Mouse (Mus musculus) thymus, adult 2 months (tissue): ENCODE measurements around the gene Srp68. TPM values are rescaled to one million over a fixed set of nuclear protein-coding genes. Genes with fewer than 3 reads are reported as not detected.

Source experiments
- DNase-seq: peaks from one replicate; pipeline ENCODE4 v3.0.0; 2021
- H3K27ac ChIP-seq: fragments of 200-500 bp; 2 replicates; pipeline ENCODE4 v1.5.1; 2012; ENCODE audit warnings: low read length, control low read depth; ENCODE audit not compliant: control insufficient read depth, insufficient read depth
- H3K27me3 ChIP-seq: fragments of 200-500 bp; 2 replicates; pipeline ENCODE4 v1.6.1; 2012; ENCODE audit warnings: mild to moderate bottlenecking, low read length, moderate library complexity, mixed read lengths; ENCODE audit not compliant: control insufficient read depth, insufficient read depth
- H3K36me3 ChIP-seq: fragments of 200-500 bp; 2 replicates; pipeline ENCODE4 v1.6.1; 2012; ENCODE audit warnings: mild to moderate bottlenecking, low read length, moderate library complexity; ENCODE audit not compliant: control insufficient read depth, insufficient read depth
- H3K4me1 ChIP-seq: fragments of 200-500 bp; replicated peaks from 2 replicates; pipeline ENCODE4 v1.6.1; 2012; ENCODE audit warnings: low read length; ENCODE audit not compliant: control insufficient read depth, insufficient read depth
- H3K4me3 ChIP-seq: fragments of 200-500 bp; 2 replicates; pipeline ENCODE4 v1.5.1; 2012; ENCODE audit warnings: mild to moderate bottlenecking, low read length, control low read depth, moderate library complexity; ENCODE audit not compliant: control insufficient read depth, insufficient read depth
- CTCF ChIP-seq: fragments of 200-500 bp; IDR thresholded peaks from 2 replicates; pipeline ENCODE4 v1.5.1; 2012; ENCODE audit warnings: mild to moderate bottlenecking, control low read depth, low read length, moderate library complexity, borderline replicate concordance; ENCODE audit not compliant: control insufficient read depth, poor library complexity, insufficient read depth; ENCODE audit errors: extremely low read depth
- POLR2A ChIP-seq: fragments of 200-500 bp; IDR thresholded peaks from 2 replicates; pipeline ENCODE4 v1.6.1; 2012; ENCODE audit warnings: mild to moderate bottlenecking, low read length, control low read depth, moderate library complexity; ENCODE audit not compliant: control insufficient read depth, poor library complexity, insufficient read depth; ENCODE audit errors: extremely low read depth
- WGBS: fragments of 180-500 bp; shearing (Covaris S2); methylation state at CpG from one replicate; pipeline ENCODE4 v1.1.7; 2018; 5-methylcytosine and 5-hydroxymethylcytosine counted together
- polyA plus RNA-seq: library from polyadenylated mRNA; depleted of rRNA; stranded (reverse); fragments of >200 nt; gene quantifications from 2 replicates; pipeline ENCODE4 v1.2.3, GENCODE M21; 2012

Gene Srp68
- polyA plus RNA-seq, 1 experiment: 69.1 TPM

DNA sequence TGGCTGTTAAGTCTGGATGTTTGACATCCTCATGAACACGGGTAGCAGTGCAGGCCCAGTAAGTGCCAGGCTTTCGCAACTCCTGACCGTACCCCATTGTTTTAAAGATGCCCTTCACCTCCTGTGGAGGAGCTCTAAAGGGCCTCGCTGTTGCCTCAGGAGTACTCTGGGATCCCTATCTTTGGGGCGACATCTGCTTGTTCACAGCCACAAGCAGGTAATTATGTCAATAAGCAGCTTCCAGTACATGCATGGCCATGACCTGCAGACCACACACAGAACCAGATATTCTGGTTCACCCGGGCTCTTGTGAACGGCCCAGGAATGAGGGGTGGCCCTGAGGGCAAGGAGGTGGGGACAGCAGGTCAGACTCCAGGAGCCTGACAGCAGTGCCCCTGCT, 13.8 kb downstream of the Srp68 start:
- Histone ChIP-seq H3K36me3 (peaks cover 53% of the 10 kb centered on the region), H3K4me1 (peaks cover 28% of the 10 kb centered on the region), H3K4me3 (no peak overlapping the region), H3K27ac (no peak overlapping the region; the same call in 1 of the 2 replicates), H3K27me3 (no peaks in the 10 kb centered on the region)
- TF ChIP-seq CTCF (no peak), POLR2A (no peak)
- WGBS: 79% methylated on average over 7 of the region's 7 CpGs
- DNase-seq: no peak

DNA sequence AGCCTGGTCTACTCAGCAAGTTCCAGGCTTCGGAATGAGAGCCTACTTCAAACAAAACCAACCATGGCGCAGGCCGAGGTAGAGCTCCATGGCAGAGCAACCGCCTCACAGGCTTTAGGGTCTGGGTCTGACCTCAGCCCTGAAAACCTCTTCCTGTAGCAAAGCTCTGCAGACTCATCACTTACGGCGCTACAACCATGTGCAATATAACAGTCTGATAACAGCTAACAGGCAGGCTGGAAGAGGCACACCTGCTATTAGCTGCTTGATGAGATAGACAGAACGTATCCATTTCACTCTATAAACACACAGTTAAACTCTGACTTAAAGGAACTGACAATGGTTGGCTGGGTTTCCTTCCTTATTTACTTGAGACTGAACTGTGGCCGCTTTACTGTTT, 14.6 kb downstream of the Srp68 start:
- H3K36me3 ChIP-seq: peaks cover 52% of the 10 kb centered on the region
- peak overlapping the region; percentile 36; the same call in 1 of the 2 replicates for H3K27ac ChIP-seq
- no peaks in the 10 kb centered on the region for H3K27me3 ChIP-seq
- TF ChIP-seq POLR2A (no peak), CTCF (no peak)
- 12% methylated on average over 8 of the region's 8 CpGs for WGBS
- peak; percentile 48 for DNase-seq
- peaks cover 35% of the 10 kb centered on the region for H3K4me1 ChIP-seq
- H3K4me3 ChIP-seq: no peak overlapping the region

DNA sequence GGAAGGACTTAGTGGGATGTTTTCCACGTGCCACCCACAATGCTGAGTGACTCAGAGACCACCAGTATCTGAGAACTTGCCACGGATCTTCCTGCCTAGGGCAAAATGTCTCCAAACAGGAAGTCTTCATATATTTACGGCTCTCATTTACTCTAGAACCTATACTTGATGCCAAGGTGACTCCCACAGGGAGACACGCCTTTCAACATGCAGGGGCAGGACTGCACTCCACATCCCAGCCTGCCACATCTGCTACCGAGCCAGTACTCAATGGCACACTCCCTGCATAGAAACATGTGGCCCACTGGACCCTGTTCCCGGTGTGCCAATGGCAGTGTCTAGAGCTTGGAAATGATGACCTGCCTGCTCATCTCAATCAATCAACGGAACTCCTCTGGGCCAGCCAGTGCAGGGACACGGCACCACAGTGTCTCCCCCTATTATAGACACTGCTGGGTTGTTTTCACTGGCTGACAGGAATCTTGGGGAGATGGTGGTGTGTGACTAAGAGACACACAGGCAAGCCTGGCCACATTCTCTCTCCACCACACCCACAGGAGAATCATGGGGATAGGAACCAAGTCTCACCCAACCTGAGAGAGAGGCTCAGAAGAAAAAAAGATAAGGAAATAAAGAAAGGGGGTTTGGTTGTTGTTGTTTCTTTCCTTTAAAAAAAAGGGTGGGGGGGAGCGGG, 17.9 kb downstream of the Srp68 start:
- Histone ChIP-seq H3K4me1 (peaks cover 48% of the 10 kb centered on the region), H3K36me3 (peaks cover 41% of the 10 kb centered on the region), H3K27me3 (no peaks in the 10 kb centered on the region), H3K27ac (peak overlapping the region; percentile 54; the same call in 1 of the 2 replicates), H3K4me3 (no peak overlapping the region)
- no peak for TF ChIP-seq CTCF
- WGBS: 56% methylated on average over 9 of the region's 9 CpGs
- DNase-seq: no peak

DNA sequence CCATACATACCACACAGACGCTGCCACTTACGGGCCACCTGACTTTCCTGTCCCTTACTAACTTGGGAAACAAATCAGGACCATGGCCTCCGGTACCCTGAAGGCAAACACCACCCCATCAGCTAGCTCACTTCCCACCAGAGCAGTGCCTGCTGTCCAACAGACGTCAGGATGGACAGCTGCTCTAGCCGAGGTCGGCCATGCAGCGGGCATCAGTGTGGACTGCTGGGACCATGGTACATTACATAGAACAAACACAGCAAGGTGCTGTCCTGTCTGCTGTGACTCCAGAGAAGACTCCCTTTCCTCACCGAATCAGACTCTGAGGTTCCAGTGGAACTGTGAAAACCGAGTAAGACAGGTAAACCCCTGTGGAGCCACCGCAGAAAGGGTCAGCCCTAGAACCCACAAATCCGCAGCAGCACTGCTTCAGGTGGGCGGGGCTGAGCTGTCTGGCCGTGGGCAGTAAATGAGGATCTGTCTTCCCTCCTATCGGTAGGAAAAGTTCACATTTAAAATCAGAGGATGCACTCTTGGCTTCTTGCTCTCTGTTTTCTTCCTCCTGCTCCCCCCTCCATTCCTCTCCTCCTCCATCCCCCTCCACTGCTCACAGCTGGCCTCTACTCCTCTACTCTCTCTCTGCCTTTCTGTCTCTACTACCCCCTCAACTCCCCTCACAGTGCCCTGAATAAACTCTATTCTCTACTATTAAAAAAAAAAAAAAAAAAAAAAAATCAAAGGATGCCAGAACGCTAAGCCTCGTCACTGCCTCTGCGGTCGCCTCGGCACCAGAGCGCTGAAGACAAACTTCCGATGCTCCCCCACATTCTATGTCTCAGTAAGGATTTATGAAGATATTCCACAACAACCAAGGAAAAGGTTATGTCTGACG, 18.7 kb downstream of the Srp68 start:
- 27% methylated on average over 22 of the region's 22 CpGs for WGBS

DNA sequence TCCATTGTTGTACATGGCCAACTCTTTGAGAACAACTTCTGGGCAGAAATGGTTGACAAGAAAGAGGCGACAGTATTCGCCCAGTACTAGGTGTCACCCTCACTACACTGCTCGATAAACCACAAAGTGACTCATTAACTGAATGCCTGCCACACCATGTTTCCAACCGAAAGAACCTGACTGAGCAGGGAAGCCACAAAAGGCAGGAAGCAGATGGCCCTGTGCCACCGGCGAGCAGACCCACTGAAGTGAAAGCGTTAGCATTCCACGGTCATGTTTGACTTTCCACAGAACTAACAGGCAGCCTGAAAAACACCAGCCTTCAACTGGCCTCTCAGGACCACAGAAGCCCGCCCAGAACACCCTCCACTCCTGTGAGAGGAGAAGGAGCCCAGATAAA, 19.4 kb downstream of the Srp68 start:
- Histone ChIP-seq H3K36me3 (peaks cover 43% of the 10 kb centered on the region), H3K27me3 (no peaks in the 10 kb centered on the region), H3K27ac (peak overlapping the region; percentile 55; the same call in 1 of the 2 replicates), H3K4me1 (peaks cover 42% of the 10 kb centered on the region), H3K4me3 (no peak overlapping the region)
- DNase-seq: no peak
- WGBS: 5% methylated on average over 9 of the region's 9 CpGs
- TF ChIP-seq POLR2A: no peak
- no peak for TF ChIP-seq CTCF

More for the DNA sequence above, 18.7 kb downstream of the Srp68 start:
- no peak overlapping the region for H3K4me3 ChIP-seq
- TF ChIP-seq POLR2A: no peak
- no peak for TF ChIP-seq CTCF
- H3K36me3 ChIP-seq: peaks cover 40% of the 10 kb centered on the region
- H3K27ac ChIP-seq: peak overlapping the region; percentile 55; the same call in 1 of the 2 replicates
- H3K4me1 ChIP-seq: peaks cover 48% of the 10 kb centered on the region
- no peak for DNase-seq
- H3K27me3 ChIP-seq: no peaks in the 10 kb centered on the region

DNA sequence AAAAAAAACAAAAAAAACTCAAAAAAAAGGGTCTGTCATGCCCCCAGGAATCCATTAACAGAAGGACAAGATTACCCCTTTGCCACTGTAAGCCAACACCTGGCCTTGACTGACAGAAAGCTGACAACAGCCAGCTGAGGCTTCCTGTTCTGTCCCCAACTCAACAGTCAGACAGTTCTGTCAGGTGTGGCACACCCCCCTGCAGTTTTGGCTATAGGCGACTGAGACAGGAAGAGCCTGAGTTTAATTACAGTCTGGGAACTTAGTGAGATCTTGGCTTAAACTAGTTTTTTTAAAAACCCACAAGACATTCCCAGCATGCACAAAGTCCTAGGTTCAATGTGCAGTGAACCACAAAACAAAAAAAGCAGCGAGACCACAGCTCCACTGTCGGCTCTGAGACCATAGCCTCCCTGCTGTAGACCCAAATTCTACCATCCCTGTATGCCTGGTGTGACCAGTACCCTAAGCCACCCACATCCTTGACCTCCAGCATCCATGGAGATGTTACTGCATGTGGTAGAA, 20.9 kb downstream of the Srp68 start:
- H3K27ac ChIP-seq: peak overlapping the region; percentile 81
- no peak for TF ChIP-seq POLR2A
- TF ChIP-seq CTCF: no peak
- no peak overlapping the region for H3K4me3 ChIP-seq
- no peaks in the 10 kb centered on the region for H3K27me3 ChIP-seq
- peaks cover 30% of the 10 kb centered on the region for H3K4me1 ChIP-seq
- peaks cover 50% of the 10 kb centered on the region for H3K36me3 ChIP-seq
- 7% methylated on average over 3 of the region's 3 CpGs for WGBS
- peak; percentile 39 for DNase-seq
